Mouse (Mus musculus): ENCODE data around the gene Kctd12.

Gene Kctd12

GRCm38 (mm10) chr14:102965841-102966240, 16.6 kb downstream of the Kctd12 start:
- DNase-seq (ENCODE audit: extremely low read depth, insufficient read length, low spot score): no peak

- DNase-seq (ENCODE audit: extremely low read depth, insufficient read length, low spot score): no peak
Observed at GRCm38 (mm10) chr14:102962019-102962418, 20.4 kb downstream of the Kctd12 start.

GRCm38 (mm10) chr14:102953511-102953910, 28.9 kb downstream of the Kctd12 start:
- DNase-seq (ENCODE audit: extremely low read depth, insufficient read length, low spot score): no peak

- no peak for DNase-seq (ENCODE audit: extremely low read depth, insufficient read length, low spot score)
Observed at GRCm38 (mm10) chr14:102951974-102952373, 30.5 kb downstream of the Kctd12 start.

- DNase-seq (ENCODE audit: extremely low read depth, insufficient read length, low spot score): no peak
Observed at GRCm38 (mm10) chr14:102947796-102948195, 34.6 kb downstream of the Kctd12 start.

GRCm38 (mm10) chr14:102942222-102942843, 40.1 kb downstream of the Kctd12 start:
- DNase-seq (ENCODE audit: extremely low read depth, insufficient read length, low spot score): no peak

GRCm38 (mm10) chr14:102934878-102935277, 47.6 kb downstream of the Kctd12 start:
- no peak for DNase-seq (ENCODE audit: extremely low read depth, insufficient read length, low spot score)

- no peak for DNase-seq (ENCODE audit: extremely low read depth, insufficient read length, low spot score)
Observed at GRCm38 (mm10) chr14:102930933-102931332, 51.5 kb downstream of the Kctd12 start.

- no peak for DNase-seq (ENCODE audit: extremely low read depth, insufficient read length, low spot score)
Observed at GRCm38 (mm10) chr14:102929545-102929944, 52.9 kb downstream of the Kctd12 start.

GRCm38 (mm10) chr14:102927847-102928466, 54.5 kb downstream of the Kctd12 start:
- no peak for DNase-seq (ENCODE audit: extremely low read depth, insufficient read length, low spot score)

Measured in 3134 (cell line).